Mouse (Mus musculus): ENCODE data around the gene Hes7. TPM values are rescaled to one million over a fixed set of nuclear protein-coding genes. Genes with fewer than 3 reads are reported as not detected.

Hes7 gene
- polyA plus RNA-seq, 1 experiment from 2014 or later = 0.19 TPM

DNA sequence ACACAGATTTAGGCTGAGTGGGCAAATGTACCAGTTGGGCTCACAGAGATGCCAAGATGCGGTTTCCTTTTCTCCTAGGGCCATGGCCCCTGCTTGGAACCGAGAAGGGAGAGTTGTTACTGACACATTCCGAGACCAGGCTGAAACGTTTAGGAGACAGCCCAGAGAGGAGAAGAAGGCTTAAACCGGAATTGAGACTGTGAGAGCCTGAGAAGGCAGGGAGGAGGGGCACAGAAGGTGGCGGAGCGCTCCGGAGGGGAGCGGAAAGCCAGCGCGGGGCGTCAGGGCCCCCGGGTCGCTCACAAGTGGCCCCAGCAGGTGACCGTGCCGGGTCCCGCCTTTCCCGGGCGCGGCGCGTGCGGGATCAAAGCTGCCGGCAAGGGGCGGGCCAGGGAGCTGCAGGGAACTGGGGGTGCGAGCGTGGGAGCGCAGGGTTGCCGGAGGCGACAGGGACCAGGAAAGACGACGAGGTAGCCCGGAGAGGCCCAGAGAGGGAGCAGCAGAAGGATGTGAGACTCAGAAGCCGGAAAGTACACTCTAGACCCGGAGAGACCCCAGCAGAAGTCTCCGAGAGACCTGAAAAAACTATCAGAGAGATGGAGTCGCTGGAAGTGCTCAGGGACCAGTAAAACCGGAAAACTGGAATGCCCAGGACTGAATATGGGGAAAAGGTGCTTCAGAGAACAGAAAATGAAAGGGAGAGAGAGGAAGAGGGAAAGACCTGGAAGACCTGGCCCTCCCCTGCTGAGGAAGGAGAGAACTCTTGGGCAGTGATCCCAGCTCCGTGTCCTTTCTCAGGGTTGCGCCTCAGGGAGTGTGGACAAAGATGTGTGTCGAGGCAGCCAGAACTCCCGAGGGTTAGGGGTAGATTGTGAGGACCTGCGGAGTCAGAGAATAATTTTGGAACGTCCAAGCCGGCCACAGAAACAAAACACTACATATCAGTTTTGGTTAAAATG is 2.2 kb upstream of the Hes7 start:
- under 1% methylated on average over 45 of the region's 45 CpGs for WGBS
- H3K27ac ChIP-seq (ENCODE audit: low read depth, low read length) = no peak overlapping the region; the same call in 1 of the 2 replicates
- H3K4me2 ChIP-seq (replicated peaks; ENCODE audit: low read depth, low read length) = peak overlapping the region; percentile 98
- no peaks in the 10 kb centered on the region for H3K9me3 ChIP-seq (ENCODE audit: control insufficient read depth, low read length)
- peak overlapping the region; percentile 75 for H3K4me3 ChIP-seq (ENCODE audit: low read depth, low read length)
- H3K36me3 ChIP-seq (ENCODE audit: control insufficient read depth, insufficient read depth, low read length) = no peaks in the 10 kb centered on the region
- H3K4me1 ChIP-seq (replicated peaks; ENCODE audit: control insufficient read depth, insufficient read depth, low read length) = peaks cover 21% of the 10 kb centered on the region
- H3K27me3 ChIP-seq (ENCODE audit: control insufficient read depth, insufficient read depth, low read length) = peaks cover 23% of the 10 kb centered on the region
- peak overlapping the region; percentile 71 for H3K9ac ChIP-seq (ENCODE audit: low read depth, low read length)
- ATAC-seq (ENCODE audit: low FRiP score) = no peak
- DNase-seq (ENCODE audit: low spot score) = peak; percentile 74

DNA sequence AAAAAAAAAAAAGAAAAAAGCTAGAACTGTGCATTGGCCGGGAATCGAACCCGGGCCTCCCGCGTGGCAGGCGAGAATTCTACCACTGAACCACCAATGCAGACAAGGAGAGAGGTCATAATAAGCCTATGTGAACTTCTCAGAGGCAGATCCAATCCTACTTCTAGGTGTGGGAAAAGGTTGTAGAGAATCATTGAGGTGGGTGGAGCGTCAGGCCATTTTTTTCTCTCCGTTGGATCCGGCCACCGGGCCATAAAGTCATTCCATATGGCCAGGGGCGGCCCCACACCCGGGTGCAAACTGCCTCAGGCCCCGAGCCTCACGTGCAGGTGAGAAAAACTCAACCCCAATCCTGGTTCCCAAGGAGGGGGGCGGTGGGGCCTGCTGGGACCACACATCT is 1.4 kb upstream of the Hes7 start:
- Histone ChIP-seq H3K4me3 (ENCODE audit: low read depth, low read length) (peak overlapping the region; percentile 75), H3K27ac (ENCODE audit: low read depth, low read length) (no peak overlapping the region), H3K36me3 (ENCODE audit: control insufficient read depth, insufficient read depth, low read length) (no peaks in the 10 kb centered on the region), H3K9me3 (ENCODE audit: control insufficient read depth, low read length) (no peaks in the 10 kb centered on the region), H3K9ac (ENCODE audit: low read depth, low read length) (no peak overlapping the region), H3K4me1 (replicated peaks; ENCODE audit: control insufficient read depth, insufficient read depth, low read length) (peaks cover 21% of the 10 kb centered on the region), H3K4me2 (replicated peaks; ENCODE audit: low read depth, low read length) (peak overlapping the region; percentile 98), H3K27me3 (ENCODE audit: control insufficient read depth, insufficient read depth, low read length) (peaks cover 23% of the 10 kb centered on the region)
- DNase-seq (ENCODE audit: low spot score) (peak; percentile 91), ATAC-seq (ENCODE audit: low FRiP score) (no peak)
- under 1% methylated on average over 15 of the region's 15 CpGs for WGBS

DNA sequence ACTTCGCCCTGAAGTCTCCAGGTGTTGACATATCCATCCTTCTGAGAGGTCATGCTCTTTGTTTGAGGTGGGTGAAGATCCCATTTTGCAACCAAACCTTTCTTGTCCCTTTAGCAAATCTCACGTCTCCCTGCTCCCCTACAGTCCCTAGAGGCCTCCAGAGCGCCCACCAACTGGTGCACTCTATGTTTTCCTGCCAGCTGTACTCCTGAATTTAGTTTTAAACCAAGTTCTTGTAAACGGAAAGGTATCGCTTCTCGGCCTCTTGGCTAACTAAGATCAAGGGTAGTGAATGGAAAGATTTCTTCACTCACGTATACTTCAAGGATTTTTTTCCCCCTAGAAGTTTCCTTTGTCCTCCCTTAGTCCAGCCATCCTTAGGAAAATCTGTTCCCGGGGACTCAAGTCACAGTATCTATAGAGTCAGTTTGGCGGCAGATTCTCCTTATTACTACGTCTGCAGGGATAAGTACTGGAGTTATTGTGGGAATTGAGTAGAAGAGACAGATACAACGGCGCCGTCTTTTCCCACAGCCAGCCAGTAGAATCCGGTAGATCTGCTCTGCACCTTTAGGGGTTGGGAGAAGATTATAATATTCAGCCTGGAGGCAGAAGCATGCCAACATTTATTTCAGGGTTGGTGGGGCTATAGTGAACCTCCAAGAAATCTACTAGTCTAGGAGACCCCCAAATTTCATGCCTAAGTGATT is 603 bp upstream of the Hes7 start:
- H3K9ac ChIP-seq (ENCODE audit: low read depth, low read length) = no peak overlapping the region

DNA sequence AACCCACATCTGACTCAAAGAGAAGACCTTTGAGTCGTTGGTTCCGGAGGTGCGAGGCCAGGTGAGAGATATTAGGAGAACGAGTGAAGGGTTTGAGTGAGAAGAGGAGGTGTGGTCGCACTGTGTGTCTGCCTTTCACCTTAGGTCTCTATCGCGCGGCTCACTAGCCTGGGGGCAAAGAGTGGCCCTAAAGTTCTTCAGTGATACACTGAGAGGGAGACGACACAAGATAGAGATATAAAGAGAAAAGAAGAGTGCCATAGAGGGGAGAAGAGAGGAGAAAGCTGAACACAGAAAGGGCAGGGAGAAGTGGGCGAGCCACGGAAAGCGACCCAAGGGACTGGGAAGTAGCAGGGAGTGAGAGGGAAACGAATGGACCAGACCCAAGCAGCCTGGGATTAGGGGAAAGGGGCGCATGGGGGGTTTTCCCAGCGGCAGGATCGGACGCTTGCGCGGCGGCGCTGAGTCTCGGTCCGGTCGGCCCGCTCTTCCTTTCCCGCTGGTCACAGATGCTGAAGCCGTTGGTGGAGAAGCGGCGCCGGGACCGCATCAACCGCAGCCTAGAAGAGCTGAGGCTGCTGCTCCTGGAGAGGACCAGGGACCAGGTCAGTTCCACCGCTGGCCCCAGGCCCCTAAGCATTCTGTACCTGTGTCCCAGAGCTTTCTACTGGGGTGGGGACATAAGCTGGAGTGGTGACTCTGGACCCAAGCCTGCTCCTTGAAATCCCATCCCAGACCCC is 967 bp downstream of the Hes7 start:
- H3K27ac ChIP-seq (ENCODE audit: low read depth, low read length) = no peak overlapping the region
- peaks cover 23% of the 10 kb centered on the region for H3K4me1 ChIP-seq (replicated peaks; ENCODE audit: control insufficient read depth, insufficient read depth, low read length)
- peak overlapping the region; percentile 61 for H3K9ac ChIP-seq (ENCODE audit: low read depth, low read length)
- H3K9me3 ChIP-seq (ENCODE audit: control insufficient read depth, low read length) = no peaks in the 10 kb centered on the region
- peak overlapping the region; percentile 97 for H3K4me2 ChIP-seq (replicated peaks; ENCODE audit: low read depth, low read length)
- ATAC-seq (ENCODE audit: low FRiP score) (no peak), DNase-seq (ENCODE audit: low spot score) (peak; percentile 61)
- 2% methylated on average over 33 of the region's 33 CpGs for WGBS
- peaks cover 23% of the 10 kb centered on the region for H3K27me3 ChIP-seq (ENCODE audit: control insufficient read depth, insufficient read depth, low read length)
- H3K4me3 ChIP-seq (ENCODE audit: low read depth, low read length) = peak overlapping the region; percentile 78
- no peaks in the 10 kb centered on the region for H3K36me3 ChIP-seq (ENCODE audit: control insufficient read depth, insufficient read depth, low read length)

More for the DNA sequence above, 603 bp upstream of the Hes7 start:
- 26% methylated on average over 14 of the region's 14 CpGs for WGBS
- DNase-seq (ENCODE audit: low spot score) (peak; percentile 20), ATAC-seq (ENCODE audit: low FRiP score) (no peak)
- H3K4me3 ChIP-seq (ENCODE audit: low read depth, low read length) = peak overlapping the region; percentile 78; the same call in 1 of the 2 replicates
- peaks cover 23% of the 10 kb centered on the region for H3K27me3 ChIP-seq (ENCODE audit: control insufficient read depth, insufficient read depth, low read length)
- H3K4me2 ChIP-seq (replicated peaks; ENCODE audit: low read depth, low read length) = peak overlapping the region; percentile 97
- H3K4me1 ChIP-seq (replicated peaks; ENCODE audit: control insufficient read depth, insufficient read depth, low read length) = peaks cover 21% of the 10 kb centered on the region
- no peaks in the 10 kb centered on the region for H3K9me3 ChIP-seq (ENCODE audit: control insufficient read depth, low read length)
- H3K27ac ChIP-seq (ENCODE audit: low read depth, low read length) = no peak overlapping the region
- no peaks in the 10 kb centered on the region for H3K36me3 ChIP-seq (ENCODE audit: control insufficient read depth, insufficient read depth, low read length)

DNA sequence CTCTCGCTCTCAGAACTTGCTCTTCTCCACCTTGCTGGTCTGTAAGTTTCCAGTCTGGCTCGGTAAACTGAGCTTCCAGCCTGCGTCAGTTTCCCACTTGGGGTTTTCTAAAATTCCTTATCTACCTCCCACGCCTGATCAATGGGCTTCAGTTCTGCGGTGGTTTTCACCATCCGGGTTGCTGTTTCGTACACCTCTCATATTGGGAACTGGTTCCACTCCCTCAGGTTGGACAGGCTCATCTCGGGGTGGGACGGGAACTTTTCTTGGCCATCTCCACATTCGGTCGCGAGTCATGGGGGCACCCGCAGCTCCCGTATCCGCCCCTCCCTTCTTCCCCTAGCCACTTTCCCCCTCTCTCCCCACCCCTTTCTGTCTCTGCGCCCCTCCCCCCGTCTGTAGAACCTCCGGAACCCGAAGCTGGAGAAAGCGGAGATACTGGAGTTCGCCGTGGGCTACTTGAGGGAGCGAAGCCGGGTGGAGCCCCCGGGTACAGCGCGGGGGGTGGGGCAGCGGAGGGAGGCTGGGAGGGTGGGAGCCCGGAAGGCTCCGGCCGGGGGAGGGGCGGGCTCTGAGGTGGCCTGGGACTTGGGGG is 1.6 kb downstream of the Hes7 start:
- H3K27ac ChIP-seq (ENCODE audit: low read depth, low read length) = no peak overlapping the region; the same call in 1 of the 2 replicates
- under 1% methylated on average over 27 of the region's 32 CpGs for WGBS
- no peaks in the 10 kb centered on the region for H3K36me3 ChIP-seq (ENCODE audit: control insufficient read depth, insufficient read depth, low read length)
- H3K27me3 ChIP-seq (ENCODE audit: control insufficient read depth, insufficient read depth, low read length) = peaks cover 20% of the 10 kb centered on the region
- peak overlapping the region; percentile 78 for H3K4me3 ChIP-seq (ENCODE audit: low read depth, low read length)
- H3K4me1 ChIP-seq (replicated peaks; ENCODE audit: control insufficient read depth, insufficient read depth, low read length) = peaks cover 23% of the 10 kb centered on the region
- ATAC-seq (ENCODE audit: low FRiP score) (no peak), DNase-seq (ENCODE audit: low spot score) (peak; percentile 73)
- H3K9ac ChIP-seq (ENCODE audit: low read depth, low read length) = peak overlapping the region; percentile 61
- no peaks in the 10 kb centered on the region for H3K9me3 ChIP-seq (ENCODE audit: control insufficient read depth, low read length)
- peak overlapping the region; percentile 97 for H3K4me2 ChIP-seq (replicated peaks; ENCODE audit: low read depth, low read length)

DNA sequence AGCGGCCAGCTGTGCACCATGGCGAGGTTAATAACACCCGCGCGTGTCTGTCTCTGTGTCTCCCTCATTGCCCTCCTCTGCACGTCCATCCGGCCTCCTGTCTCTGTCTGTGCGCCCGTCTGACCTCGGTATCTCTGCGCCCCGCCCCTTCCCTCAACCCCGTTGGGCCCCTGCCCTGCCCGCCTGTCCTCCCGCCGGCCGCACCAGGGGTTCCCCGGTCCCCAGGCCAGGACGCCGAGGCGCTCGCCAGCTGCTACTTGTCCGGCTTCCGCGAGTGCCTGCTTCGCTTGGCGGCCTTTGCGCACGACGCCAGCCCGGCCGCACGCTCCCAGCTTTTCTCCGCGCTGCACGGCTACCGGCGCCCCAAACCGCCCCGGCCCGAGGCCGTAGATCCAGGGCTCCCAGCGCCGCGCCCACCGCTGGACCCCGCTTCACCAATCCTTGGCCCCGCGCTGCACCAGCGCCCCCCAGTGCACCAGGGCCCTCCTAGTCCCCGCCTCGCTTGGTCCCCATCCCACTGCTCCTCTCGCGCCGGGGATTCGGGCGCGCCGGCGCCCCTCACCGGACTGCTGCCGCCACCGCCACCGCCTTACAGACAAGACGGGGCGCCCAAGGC is 2.2 kb downstream of the Hes7 start, which contains the start of gene 9130213A22Rik:
Gene 9130213A22Rik, minus strand, starts transcription at position 254 of the 616 bp plus-strand sequence.
- peak within 1 kb of the TSS; percentile 97 for H3K4me2 ChIP-seq (replicated peaks; ENCODE audit: low read depth, low read length)
- H3K9ac ChIP-seq (ENCODE audit: low read depth, low read length) = peak within 1 kb of the TSS; percentile 61
- WGBS = 2% methylated on average over 58 of the region's 66 CpGs
- H3K4me3 ChIP-seq (ENCODE audit: low read depth, low read length) = peak within 1 kb of the TSS; percentile 78
- H3K36me3 ChIP-seq (ENCODE audit: control insufficient read depth, insufficient read depth, low read length) = no peaks in the 10 kb centered on the region
- ATAC-seq (ENCODE audit: low FRiP score) = peak; percentile 64
- H3K27me3 ChIP-seq (ENCODE audit: control insufficient read depth, insufficient read depth, low read length) = peaks cover 20% of the 10 kb centered on the region
- no peaks in the 10 kb centered on the region for H3K9me3 ChIP-seq (ENCODE audit: control insufficient read depth, low read length)
- H3K27ac ChIP-seq (ENCODE audit: low read depth, low read length) = peak within 1 kb of the TSS; percentile 1
- peaks cover 21% of the 10 kb centered on the region for H3K4me1 ChIP-seq (replicated peaks; ENCODE audit: control insufficient read depth, insufficient read depth, low read length)
- DNase-seq (ENCODE audit: low spot score) = peak; percentile 88

DNA sequence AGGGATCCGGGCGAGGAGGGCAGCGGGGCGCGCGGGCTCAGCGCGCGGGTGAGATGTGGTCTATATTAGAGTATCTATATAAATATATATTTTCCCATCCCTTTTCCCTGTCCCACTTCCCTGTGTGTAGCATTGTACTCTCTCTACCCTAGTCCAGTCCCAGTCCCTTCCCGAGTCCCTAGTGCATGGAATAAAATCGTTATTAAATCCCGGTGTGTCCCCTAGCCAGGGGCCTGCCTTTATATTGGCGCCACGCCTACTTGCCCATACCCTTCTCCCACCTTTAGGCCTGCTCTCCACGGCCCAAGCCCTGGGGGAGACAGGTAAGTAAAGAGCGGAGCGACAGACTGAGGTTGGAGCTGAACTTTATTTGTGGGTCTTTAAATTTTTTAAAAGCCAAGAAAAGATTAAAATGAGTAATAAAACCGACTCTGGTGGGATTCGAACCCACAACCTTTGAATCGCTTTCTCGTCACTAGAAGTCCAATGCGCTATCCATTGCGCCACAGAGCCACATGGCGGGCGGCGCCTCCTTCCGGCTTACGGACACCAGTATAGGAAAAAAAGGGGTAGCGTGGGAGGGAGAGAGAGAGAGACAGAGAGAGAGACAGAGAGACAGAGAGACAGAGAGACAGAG is 3.0 kb downstream of the Hes7 start:
- Histone ChIP-seq H3K27ac (ENCODE audit: low read depth, low read length) (0 out of 2 replicates have a peak overlapping the region, but pooled peaks have one; percentile 1), H3K4me3 (ENCODE audit: low read depth, low read length) (peak overlapping the region; percentile 78)
- WGBS = 0% methylated on average over 29 of the region's 29 CpGs

More for the DNA sequence above, 3.0 kb downstream of the Hes7 start:
- no peaks in the 10 kb centered on the region for H3K9me3 ChIP-seq (ENCODE audit: control insufficient read depth, low read length)
- peaks cover 19% of the 10 kb centered on the region for H3K4me1 ChIP-seq (replicated peaks; ENCODE audit: control insufficient read depth, insufficient read depth, low read length)
- H3K36me3 ChIP-seq (ENCODE audit: control insufficient read depth, insufficient read depth, low read length) = no peaks in the 10 kb centered on the region
- H3K27me3 ChIP-seq (ENCODE audit: control insufficient read depth, insufficient read depth, low read length) = peaks cover 20% of the 10 kb centered on the region
- peak overlapping the region; percentile 97 for H3K4me2 ChIP-seq (replicated peaks; ENCODE audit: low read depth, low read length)
- DNase-seq (ENCODE audit: low spot score) (peak; percentile 97), ATAC-seq (ENCODE audit: low FRiP score) (peak; percentile 13; the same call in 1 of the 2 replicates)
- H3K9ac ChIP-seq (ENCODE audit: low read depth, low read length) = peak overlapping the region; percentile 61
